Mouse (Mus musculus): ENCODE measurements at regions not wholly inside any gene's neighbourhood (a gene's known extent, or its start where the extent isn't known, plus 50 kb on each side); places are given as distances from the start of the nearest gene placed in this dataset.

- no peaks in the 10 kb centered on the region; the same call in 1 of the 2 replicates for H3K9me3 ChIP-seq (replicated peaks; ENCODE audit: control insufficient read depth, insufficient read depth, low read length, poor library complexity, severe bottlenecking)
- H3K36me3 ChIP-seq (ENCODE audit: control insufficient read depth, insufficient read depth, low read length, poor library complexity, severe bottlenecking) = no peaks in the 10 kb centered on the region
- no peak overlapping the region for H3K9ac ChIP-seq (ENCODE audit: low read depth, poor library complexity, severe bottlenecking)
- TF ChIP-seq EP300 (IDR thresholded peaks at IDR 0.05; ENCODE audit: insufficient read depth, low read depth, low read length) (no peak), CTCF (IDR thresholded peaks at IDR 0.05; ENCODE audit: low read depth, low read length) (no peak), POLR2A (IDR thresholded peaks at IDR 0.05; ENCODE audit: insufficient read depth, low read length) (no peak)
- no peaks in the 10 kb centered on the region for H3K4me1 ChIP-seq (ENCODE audit: control insufficient read depth, insufficient read depth, low read length)
- no peak overlapping the region for H3K27ac ChIP-seq (ENCODE audit: insufficient read depth, low read length)
- H3K27me3 ChIP-seq (ENCODE audit: control insufficient read depth, insufficient read depth, low read length, poor library complexity, severe bottlenecking) = no peaks in the 10 kb centered on the region
- H3K4me3 ChIP-seq (ENCODE audit: low read depth, low read length) = no peak overlapping the region
Measured at GRCm38 (mm10) chr12:50935516-50935915, 286.6 kb upstream of the Prkd1 start.

- no peaks in the 10 kb centered on the region for H3K36me3 ChIP-seq (ENCODE audit: control insufficient read depth, insufficient read depth, low read length, poor library complexity, severe bottlenecking)
- TF ChIP-seq POLR2A (IDR thresholded peaks at IDR 0.05; ENCODE audit: insufficient read depth, low read length) (no peak), CTCF (IDR thresholded peaks at IDR 0.05; ENCODE audit: low read depth, low read length) (no peak), EP300 (IDR thresholded peaks at IDR 0.05; ENCODE audit: insufficient read depth, low read depth, low read length) (no peak)
- H3K27me3 ChIP-seq (ENCODE audit: control insufficient read depth, insufficient read depth, low read length, poor library complexity, severe bottlenecking) = no peaks in the 10 kb centered on the region
- no peak overlapping the region for H3K27ac ChIP-seq (ENCODE audit: insufficient read depth, low read length)
- no peaks in the 10 kb centered on the region for H3K4me1 ChIP-seq (ENCODE audit: control insufficient read depth, insufficient read depth, low read length)
- no peak overlapping the region for H3K4me3 ChIP-seq (ENCODE audit: low read depth, low read length)
- H3K9me3 ChIP-seq (replicated peaks; ENCODE audit: control insufficient read depth, insufficient read depth, low read length, poor library complexity, severe bottlenecking) = no peaks in the 10 kb centered on the region; the same call in 1 of the 2 replicates
- H3K9ac ChIP-seq (ENCODE audit: low read depth, poor library complexity, severe bottlenecking) = no peak overlapping the region
Measured at GRCm38 (mm10) chr12:50932496-50932895, 283.6 kb upstream of the Prkd1 start.

- Histone ChIP-seq H3K36me3 (ENCODE audit: control insufficient read depth, insufficient read depth, low read length, poor library complexity, severe bottlenecking) (no peaks in the 10 kb centered on the region), H3K27me3 (ENCODE audit: control insufficient read depth, insufficient read depth, low read length, poor library complexity, severe bottlenecking) (no peaks in the 10 kb centered on the region), H3K4me1 (ENCODE audit: control insufficient read depth, insufficient read depth, low read length) (no peaks in the 10 kb centered on the region), H3K9ac (ENCODE audit: low read depth, poor library complexity, severe bottlenecking) (no peak overlapping the region), H3K27ac (ENCODE audit: insufficient read depth, low read length) (no peak overlapping the region), H3K9me3 (replicated peaks; ENCODE audit: control insufficient read depth, insufficient read depth, low read length, poor library complexity, severe bottlenecking) (no peaks in the 10 kb centered on the region; the same call in 1 of the 2 replicates), H3K4me3 (ENCODE audit: low read depth, low read length) (no peak overlapping the region)
- TF ChIP-seq CTCF (IDR thresholded peaks at IDR 0.05; ENCODE audit: low read depth, low read length) (no peak), EP300 (IDR thresholded peaks at IDR 0.05; ENCODE audit: insufficient read depth, low read depth, low read length) (no peak), POLR2A (IDR thresholded peaks at IDR 0.05; ENCODE audit: insufficient read depth, low read length) (no peak)
Measured at GRCm38 (mm10) chr12:50929641-50930040, 280.7 kb upstream of the Prkd1 start.

- Histone ChIP-seq H3K27me3 (ENCODE audit: control insufficient read depth, insufficient read depth, low read length, poor library complexity, severe bottlenecking) (no peaks in the 10 kb centered on the region), H3K27ac (ENCODE audit: insufficient read depth, low read length) (no peak overlapping the region), H3K36me3 (ENCODE audit: control insufficient read depth, insufficient read depth, low read length, poor library complexity, severe bottlenecking) (no peaks in the 10 kb centered on the region), H3K4me1 (ENCODE audit: control insufficient read depth, insufficient read depth, low read length) (no peaks in the 10 kb centered on the region), H3K4me3 (ENCODE audit: low read depth, low read length) (no peak overlapping the region), H3K9me3 (replicated peaks; ENCODE audit: control insufficient read depth, insufficient read depth, low read length, poor library complexity, severe bottlenecking) (no peaks in the 10 kb centered on the region), H3K9ac (ENCODE audit: low read depth, poor library complexity, severe bottlenecking) (no peak overlapping the region)
- TF ChIP-seq CTCF (IDR thresholded peaks at IDR 0.05; ENCODE audit: low read depth, low read length) = no peak
Measured at GRCm38 (mm10) chr12:50926234-50926633, 277.3 kb upstream of the Prkd1 start.

GRCm38 (mm10) chr12:50921739-50922138 lies 272.8 kb upstream of the Prkd1 start:
- no peaks in the 10 kb centered on the region for H3K36me3 ChIP-seq (ENCODE audit: control insufficient read depth, insufficient read depth, low read length, poor library complexity, severe bottlenecking)
- H3K4me1 ChIP-seq (ENCODE audit: control insufficient read depth, insufficient read depth, low read length) = no peaks in the 10 kb centered on the region
- no peak overlapping the region for H3K27ac ChIP-seq (ENCODE audit: insufficient read depth, low read length)
- TF ChIP-seq CTCF (IDR thresholded peaks at IDR 0.05; ENCODE audit: low read depth, low read length) = no peak
- TF ChIP-seq POLR2A (IDR thresholded peaks at IDR 0.05; ENCODE audit: insufficient read depth, low read length) = no peak
- no peak for TF ChIP-seq EP300 (IDR thresholded peaks at IDR 0.05; ENCODE audit: insufficient read depth, low read depth, low read length)
- no peak overlapping the region for H3K4me3 ChIP-seq (ENCODE audit: low read depth, low read length)
- H3K27me3 ChIP-seq (ENCODE audit: control insufficient read depth, insufficient read depth, low read length, poor library complexity, severe bottlenecking) = no peaks in the 10 kb centered on the region
- H3K9me3 ChIP-seq (replicated peaks; ENCODE audit: control insufficient read depth, insufficient read depth, low read length, poor library complexity, severe bottlenecking) = no peaks in the 10 kb centered on the region
- H3K9ac ChIP-seq (ENCODE audit: low read depth, poor library complexity, severe bottlenecking) = no peak overlapping the region

GRCm38 (mm10) chr12:50899609-50900447 lies 250.9 kb upstream of the Prkd1 start:
- Histone ChIP-seq H3K36me3 (ENCODE audit: control insufficient read depth, insufficient read depth, low read length, poor library complexity, severe bottlenecking) (no peaks in the 10 kb centered on the region), H3K4me1 (ENCODE audit: control insufficient read depth, insufficient read depth, low read length) (no peaks in the 10 kb centered on the region), H3K27ac (ENCODE audit: insufficient read depth, low read length) (no peak overlapping the region), H3K27me3 (ENCODE audit: control insufficient read depth, insufficient read depth, low read length, poor library complexity, severe bottlenecking) (no peaks in the 10 kb centered on the region), H3K4me3 (ENCODE audit: low read depth, low read length) (no peak overlapping the region), H3K9ac (ENCODE audit: low read depth, poor library complexity, severe bottlenecking) (no peak overlapping the region), H3K9me3 (replicated peaks; ENCODE audit: control insufficient read depth, insufficient read depth, low read length, poor library complexity, severe bottlenecking) (no peaks in the 10 kb centered on the region)
- TF ChIP-seq EP300 (IDR thresholded peaks at IDR 0.05; ENCODE audit: insufficient read depth, low read depth, low read length) (no peak), POLR2A (IDR thresholded peaks at IDR 0.05; ENCODE audit: insufficient read depth, low read length) (no peak), CTCF (IDR thresholded peaks at IDR 0.05; ENCODE audit: low read depth, low read length) (no peak)
